Mouse (Mus musculus): ENCODE results near the gene Sp3. TPM values are rescaled to one million over a fixed set of nuclear protein-coding genes. Genes with fewer than 3 reads are reported as not detected.

Gene Sp3
- total RNA-seq (2021) (10 to 100 TPM; 53.8 to 62.2 TPM), polyA plus RNA-seq (2012; rRNA removed) (12.0 and 12.1 TPM in 2 replicates)
- long read RNA-seq, full-length matches to known transcripts, result 23 of 27 reads
- long read RNA-seq, partial matches to known transcripts, result 4 of 27 reads
- long read RNA-seq, other reads (novel, unspliced or antisense), result 0 of 27 reads

- DNase-seq, result peak; percentile 99
Measured at GRCm38 (mm10) chr2:72980337-72981074, at the start of gene Sp3. Sp3 (minus strand) TSS chr2:72980446.

DNA sequence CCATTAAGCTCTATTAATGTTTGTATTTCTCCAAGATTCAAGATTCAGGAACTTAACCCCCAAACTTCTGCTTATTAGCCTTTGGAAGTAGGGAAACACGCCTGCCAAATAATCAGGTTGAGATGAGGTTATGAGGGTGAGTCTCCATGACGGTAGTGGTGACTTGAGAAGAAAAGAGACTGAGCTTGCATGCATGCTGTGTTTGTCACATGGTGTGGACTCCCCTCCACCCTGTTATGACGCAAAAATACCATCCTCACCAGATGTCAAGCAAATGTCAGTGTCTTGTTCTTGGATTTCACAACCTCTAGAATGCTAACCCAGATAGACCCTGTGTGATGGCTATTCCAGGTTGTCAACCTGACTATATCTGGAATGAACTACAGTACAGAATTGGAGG is 49.6 kb upstream of the Sp3 start:
- DNase-seq, result no peak

- DNase-seq, result no peak
Measured at GRCm38 (mm10) chr2:73028019-73028418, 47.8 kb upstream of the Sp3 start.

- no peak for DNase-seq
Measured at GRCm38 (mm10) chr2:73027126-73027525, 46.9 kb upstream of the Sp3 start.

- DNase-seq, result peak; percentile 75
Measured at GRCm38 (mm10) chr2:73023803-73024202, 43.6 kb upstream of the Sp3 start.

DNA sequence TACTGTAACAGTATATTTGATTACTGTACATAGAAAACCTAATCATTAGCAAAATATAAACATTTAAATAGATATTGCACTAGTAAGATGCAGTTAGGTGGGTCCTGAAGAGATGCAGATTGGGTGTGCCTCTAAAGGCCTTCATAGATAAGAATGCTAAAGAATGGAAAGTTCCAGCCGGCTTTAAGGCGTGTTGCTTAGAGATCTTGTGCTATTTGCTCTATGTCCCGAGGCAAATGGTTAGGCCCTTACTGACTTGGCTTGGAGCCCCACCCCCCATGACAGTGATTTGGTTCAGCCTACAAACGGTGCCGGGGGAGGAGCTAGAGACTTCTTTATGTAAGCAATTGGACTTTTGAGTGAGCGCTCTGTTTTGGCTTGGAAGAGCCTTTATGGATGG is 40.8 kb upstream of the Sp3 start:
- no peak for DNase-seq

DNA sequence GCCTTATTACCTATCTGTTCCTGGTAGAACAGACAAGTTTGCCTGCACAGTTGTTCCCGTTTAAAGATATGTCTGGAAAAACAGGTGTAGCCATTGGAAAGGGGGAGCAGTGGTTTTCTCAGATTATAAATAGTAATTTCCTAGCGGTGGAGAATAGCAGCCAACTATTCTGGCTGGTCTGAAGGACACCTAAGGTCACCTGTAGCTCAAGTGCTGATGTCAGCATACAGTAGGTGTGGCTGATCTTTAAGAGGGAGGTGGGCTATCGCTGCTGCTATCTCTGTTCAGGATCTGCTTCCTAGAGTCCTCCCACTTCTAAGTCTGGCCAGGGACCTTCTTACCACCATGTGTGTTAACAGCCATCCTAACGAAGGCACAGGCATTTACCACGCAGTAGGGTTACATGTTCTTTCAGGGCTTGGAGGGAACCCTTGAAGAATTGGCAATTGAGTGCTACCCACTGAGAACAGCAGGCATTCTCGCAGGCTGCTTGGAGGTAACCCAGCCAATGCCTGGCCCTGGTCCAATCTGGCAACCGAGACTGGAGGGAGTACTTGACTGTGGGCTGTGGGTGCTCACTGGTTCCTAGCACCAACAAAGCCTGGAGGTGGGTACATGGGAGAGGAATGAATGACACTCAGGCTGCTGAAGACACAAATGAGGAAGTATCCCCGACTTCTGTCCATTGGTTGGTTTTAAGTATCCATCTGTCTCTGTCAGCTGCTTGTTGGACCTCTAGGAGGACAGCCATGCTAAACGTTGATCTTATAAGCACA is 39.3 kb upstream of the Sp3 start:
- peak; percentile 69 for DNase-seq

GRCm38 (mm10) chr2:73014063-73014462 is 33.8 kb upstream of the Sp3 start:
- DNase-seq, result peak; percentile 88

DNA sequence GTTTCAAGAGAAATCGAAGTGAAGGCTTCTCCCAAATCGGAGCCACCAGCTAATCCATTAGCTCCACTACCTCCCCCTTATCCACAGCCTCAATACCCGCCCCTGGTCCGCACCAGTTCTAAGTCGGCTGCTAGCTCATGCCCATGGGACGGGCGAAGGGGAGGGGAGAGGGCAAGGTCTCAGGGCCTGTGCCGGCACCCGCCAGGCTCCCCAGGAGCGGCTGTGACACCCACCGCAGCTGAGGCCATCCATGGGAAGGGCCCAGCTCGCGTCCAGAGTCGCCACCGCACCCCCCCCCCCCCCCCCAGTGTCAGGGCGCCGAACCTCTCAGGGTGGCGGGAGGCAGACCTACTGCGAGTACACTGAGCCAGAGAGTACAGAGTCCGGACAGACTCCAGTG is 32.4 kb upstream of the Sp3 start:
- peak; percentile 20 for DNase-seq

- DNase-seq, result no peak
Measured at GRCm38 (mm10) chr2:73007472-73007871, 27.2 kb upstream of the Sp3 start.

- peak; percentile 19 for DNase-seq
Measured at GRCm38 (mm10) chr2:73005611-73006515, 25.6 kb upstream of the Sp3 start.

DNA sequence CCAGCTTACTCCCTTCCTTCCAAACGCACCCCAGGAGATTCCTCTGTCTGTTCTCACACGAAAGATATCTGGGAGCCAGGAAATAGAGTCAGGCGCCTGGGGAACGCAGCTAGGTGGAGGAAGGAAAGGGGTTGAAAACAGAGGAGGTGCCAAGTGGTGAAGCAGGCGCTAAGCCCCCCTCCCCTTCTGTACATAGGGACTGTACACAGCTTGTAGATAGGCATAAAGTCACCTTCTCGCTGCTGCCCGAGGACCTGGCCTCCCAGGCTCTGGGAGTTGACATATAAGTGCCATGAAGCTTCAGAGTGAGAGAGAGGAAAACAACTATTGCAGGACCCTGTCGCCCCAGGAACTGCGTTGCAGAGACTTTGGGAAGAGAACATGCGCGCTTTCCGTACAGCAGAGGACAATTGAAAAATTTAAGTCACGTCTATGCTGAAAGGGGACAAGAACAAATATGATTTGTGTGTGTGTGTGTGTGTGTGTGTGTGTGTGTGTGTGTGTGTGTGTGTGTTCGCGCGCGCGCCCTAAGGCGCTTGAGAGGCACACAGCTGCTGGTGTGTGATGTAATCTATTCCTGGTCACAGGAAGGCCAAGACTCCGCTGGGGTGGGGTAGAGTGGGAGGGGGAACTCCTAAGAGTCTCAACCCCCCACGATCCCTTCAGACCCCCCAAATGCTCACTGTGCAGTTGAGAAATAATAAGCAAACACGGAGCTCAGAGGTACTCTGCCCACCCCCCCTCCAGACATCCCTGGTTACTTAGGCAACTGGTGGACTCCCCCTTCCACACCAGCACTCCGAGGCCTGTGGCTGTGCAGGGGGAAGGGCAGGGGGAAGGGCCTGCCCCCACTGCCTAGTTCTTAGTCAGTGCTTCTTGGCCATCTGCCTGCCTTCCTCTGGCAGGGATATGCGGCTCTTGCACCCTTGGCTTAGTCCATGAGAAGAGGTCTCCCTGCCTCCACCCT is 23.8 kb upstream of the Sp3 start:
- DNase-seq, result peak; percentile 90

DNA sequence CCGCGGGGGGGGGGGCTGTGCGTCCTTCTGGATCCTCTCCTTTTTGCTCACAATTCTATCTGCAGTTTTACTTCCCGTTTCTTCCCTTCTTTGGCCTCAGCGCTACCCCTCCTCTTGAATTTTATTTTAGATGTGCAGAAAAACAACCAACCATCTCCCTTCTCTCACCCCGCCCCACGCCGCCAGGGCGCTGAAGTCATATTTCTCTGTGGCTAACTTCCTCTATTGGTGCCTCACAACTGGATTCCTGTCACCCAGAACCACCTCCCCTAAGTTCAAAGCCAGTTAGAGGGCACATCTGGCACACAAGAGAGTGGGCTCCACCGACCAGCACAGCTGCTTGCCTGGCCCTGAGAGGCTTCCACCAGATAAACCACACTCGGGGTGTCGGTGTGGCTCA is 22.8 kb upstream of the Sp3 start:
- peak; percentile 42 for DNase-seq

DNA sequence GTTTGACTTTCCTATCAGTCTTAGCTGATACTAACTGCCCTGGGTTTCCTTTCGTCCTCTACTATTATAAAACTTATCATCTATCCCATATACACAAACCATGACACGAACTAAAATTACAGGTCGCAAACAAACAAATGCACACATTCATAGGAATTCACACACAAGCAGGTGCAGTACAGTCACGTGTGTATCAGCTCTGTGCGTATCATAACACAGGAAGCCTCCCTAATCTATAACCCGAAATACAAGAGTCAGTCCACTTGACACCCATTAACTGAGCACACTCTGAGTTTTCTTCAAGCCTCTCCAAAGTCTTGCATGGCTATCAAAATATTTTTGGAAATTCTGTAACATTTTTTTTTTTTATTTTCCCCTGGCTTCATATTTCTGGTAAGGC is 22.2 kb upstream of the Sp3 start:
- no peak for DNase-seq

GRCm38 (mm10) chr2:73001994-73002393 is 21.7 kb upstream of the Sp3 start:
- DNase-seq, result no peak

DNA sequence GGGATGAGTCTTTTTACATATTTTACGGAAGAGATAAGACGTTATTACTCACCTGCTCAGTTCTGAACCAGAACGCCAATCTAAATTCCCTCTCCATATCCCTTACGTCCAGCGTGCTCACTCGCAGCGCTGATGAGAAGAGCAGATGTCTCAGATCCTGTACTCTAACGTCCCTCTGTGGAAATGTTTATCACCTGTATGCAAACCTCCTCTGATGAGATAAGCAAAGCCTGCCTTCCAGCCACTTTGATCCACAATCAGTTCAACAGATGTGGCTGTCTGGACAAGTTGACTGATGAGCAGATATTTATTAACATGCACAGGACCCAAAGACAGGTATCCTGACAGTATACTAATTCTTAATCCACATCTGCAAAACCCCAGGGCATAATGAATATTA is 19.9 kb upstream of the Sp3 start:
- DNase-seq, result no peak

DNA sequence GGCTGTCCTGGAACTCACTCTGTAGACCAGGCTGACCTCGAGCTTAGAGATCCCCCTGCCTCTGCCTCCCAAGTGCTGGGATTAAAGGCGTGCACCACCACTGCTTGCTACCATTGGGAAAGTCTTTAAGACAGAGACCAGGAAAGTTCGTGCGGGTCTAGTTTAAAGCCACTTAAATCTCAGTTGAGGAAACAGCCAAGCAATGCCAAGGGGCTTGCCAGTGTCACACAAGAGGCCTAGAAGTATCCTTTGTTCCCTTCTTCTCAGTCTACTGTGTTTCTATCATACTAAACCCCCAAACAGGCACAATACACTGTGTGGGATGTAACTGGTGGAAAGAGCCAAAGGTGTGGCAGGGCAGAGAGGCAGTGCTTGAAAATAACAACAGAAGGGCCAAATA is 17.3 kb upstream of the Sp3 start:
- DNase-seq, result no peak

GRCm38 (mm10) chr2:72996808-72997378 is 16.6 kb upstream of the Sp3 start:
- DNase-seq, result peak; percentile 50

DNA sequence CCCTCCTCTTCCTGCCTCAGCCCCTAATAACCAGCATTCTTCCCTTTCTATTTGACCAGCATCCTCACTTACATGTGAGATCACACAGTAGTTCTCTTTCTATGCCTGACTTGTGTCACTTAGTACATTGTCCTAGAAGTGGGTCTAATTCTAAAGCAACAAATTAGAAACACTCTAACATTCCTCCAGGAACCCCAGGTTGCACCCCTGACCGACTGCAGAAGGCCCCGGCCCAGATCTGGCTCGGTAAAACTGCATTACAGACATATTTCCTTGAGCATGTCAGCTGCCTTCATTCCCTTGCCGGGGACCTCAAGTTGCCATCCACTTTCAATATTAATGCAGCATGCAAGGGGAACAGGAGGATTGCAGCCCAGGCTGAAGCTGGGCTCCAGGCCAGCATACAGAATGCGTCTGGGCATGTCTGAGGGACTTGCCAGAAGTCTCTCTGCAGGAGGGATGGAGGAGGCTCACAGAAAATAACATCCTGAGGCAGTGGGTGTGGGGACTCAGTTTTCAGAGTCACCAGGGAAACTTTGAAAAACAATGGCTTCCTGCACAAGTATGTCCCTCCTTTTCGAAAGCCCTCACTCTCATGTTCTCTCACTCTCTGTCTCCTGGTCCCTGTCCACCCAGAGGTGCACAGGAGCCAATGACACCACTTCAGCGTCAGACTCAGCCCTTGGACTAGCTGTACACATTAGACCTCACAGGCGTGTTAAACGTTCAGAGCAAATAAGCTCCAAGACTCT is 15.3 kb upstream of the Sp3 start:
- peak; percentile 42 for DNase-seq

DNA sequence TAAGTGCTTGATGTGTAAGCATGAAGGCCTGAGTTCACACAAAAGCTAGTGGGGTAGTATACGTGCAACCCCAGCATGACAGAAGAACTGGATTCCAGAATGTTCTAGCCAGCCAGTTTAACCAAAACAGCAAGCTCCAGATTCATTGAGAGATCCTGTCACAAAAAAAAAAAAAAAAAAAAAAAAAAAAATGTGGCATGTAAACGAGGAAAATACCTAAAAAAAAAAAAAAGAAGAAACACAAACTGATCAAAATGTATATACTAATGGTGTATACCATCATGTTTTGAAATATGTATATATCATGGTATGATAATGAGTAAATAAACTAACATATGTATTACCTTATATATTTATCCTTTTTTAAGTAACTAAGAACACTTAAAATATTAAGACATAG is 13.9 kb upstream of the Sp3 start:
- no peak for DNase-seq

All from adrenal gland, adult 2 months (tissue).